Mouse (Mus musculus) Muller cell, postnatal 12 days (primary cell): ENCODE results near the gene Gm12830.

ENCODE experiments used
- DNase-seq: peaks from one replicate; pipeline ENCODE4 v3.0.0-alpha.2; 2015; ENCODE audit errors: inconsistent ontology term

The Gm12830 gene

DNA sequence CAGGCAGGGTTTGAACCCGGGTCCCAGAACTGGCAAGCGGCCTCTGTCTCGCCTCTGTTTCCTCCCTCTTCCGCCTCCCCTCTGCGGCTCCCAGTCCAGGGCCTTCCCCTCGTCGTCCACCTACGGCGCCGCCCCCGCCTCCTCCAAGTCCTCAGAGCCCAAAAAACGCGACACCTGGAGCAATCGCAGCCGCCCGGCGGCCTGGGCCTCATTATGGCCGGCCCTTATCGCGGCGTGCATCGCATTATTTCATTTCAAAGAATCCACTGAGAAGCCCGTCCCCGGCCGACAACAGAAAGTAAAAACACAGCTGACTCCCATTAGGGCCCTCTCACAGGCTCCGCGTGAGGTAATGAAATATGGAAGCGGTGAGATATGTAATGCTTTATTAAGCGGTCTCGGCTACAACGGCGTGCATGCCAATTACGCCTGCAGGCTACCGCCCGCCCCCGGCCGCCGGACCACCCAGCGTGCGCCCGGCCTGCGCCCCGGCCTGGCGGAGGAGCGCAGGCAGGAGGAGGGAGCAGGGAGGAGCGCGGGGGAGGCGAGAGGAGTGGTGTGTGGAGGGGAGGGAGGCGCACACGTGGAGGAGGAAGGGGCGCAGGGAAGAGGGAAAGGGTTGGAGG, at the start of gene Gm12830:
Gene Gm12830 (plus strand): TSS at position 156 of the 626 bp plus-strand sequence.
- peak; percentile 75 for DNase-seq

DNA sequence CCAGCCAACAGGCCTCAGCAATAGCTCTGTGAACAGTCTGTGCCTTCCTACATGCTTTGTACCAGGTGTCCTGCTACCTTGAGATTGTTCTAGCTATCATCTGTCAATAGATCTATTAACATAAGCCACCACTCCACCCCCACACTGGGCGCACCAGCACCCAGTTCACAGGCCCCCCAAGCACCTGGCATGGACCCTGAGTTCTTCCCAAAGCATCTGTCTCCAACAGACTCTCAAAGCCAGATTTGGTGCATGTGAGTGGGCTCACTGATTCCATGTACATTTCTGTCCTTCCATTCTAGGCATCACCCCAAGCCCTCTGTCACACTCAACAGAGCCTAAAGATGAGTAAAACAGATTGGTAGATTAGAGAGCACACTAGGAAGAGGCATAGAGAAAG, 48.2 kb upstream of the Gm12830 start:
- DNase-seq = no peak

DNA sequence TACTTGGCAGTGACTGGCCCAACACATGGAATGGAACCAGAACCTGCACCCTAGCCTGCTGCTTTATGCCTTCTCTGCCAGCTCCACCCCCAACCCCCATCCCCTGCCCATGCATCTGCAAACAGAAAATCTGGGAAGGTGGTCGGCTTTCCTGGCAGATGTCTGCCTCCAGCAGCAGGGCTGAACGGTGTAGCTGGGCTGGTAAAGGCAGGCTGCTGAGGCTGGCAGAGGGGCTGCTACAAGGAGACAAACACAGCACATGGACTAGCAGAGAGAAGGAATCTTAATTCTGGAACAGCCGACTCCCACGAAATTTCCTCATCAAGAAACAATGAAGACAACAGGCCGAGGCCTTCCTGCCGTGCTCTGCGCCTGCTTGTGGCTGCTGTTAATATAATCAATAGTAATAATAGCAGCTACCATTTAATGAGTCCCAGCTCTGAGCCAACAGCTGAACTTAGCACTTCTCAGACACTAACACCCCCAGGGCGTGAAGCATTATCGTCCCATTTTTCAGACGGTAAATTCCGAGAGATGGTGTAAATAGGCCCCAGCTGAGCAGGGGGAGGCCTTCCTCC, 43.8 kb upstream of the Gm12830 start:
- no peak for DNase-seq

DNA sequence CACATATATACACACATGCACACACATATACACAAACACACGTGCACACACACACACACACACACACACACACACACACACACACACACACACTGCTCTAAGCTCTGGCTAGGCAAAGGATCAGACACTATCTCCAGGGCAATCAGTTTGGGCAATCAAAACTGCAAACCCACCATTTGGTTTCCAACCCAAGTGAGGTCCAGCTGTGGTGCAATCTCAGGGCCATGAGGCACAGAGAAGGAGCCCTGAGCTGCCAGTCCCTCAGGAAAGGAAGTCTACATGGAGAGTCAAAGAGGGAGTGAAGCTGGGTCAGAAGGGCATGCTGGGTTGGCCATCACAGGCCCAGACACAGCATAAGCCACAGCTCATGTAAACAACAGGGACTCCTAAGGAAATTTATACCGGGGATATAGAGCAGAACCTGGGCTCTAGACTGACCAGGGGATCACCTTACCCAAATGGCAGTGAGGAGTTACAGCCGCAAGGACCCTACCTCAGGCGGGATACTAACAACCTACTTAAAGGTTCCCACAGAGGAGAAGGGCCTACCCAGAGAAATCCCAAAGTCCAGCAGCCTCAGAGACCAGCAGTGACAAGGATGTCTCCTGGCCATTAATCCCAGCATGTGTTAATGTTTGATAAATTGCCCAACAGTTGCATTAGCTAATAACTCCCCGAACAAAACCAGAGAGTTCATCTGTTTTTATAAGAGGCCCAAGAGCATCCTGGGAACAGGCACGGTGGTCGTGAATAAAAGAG, 42.6 kb upstream of the Gm12830 start:
- DNase-seq = no peak

DNA sequence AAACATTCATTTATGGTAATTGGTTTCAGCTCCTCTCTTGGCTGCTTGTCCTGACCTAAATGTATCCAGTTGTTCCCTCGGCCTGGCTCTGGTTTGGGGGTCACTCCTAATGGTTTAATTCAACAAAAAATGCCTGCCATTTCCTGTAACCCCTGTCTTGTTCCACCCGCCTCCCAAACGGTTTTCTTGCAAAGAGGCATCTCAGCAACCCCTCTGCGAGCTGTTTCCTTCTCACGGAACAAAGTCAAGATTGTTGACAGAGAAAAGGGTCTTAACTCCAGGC, 42.1 kb upstream of the Gm12830 start:
- DNase-seq = peak; percentile 43

DNA sequence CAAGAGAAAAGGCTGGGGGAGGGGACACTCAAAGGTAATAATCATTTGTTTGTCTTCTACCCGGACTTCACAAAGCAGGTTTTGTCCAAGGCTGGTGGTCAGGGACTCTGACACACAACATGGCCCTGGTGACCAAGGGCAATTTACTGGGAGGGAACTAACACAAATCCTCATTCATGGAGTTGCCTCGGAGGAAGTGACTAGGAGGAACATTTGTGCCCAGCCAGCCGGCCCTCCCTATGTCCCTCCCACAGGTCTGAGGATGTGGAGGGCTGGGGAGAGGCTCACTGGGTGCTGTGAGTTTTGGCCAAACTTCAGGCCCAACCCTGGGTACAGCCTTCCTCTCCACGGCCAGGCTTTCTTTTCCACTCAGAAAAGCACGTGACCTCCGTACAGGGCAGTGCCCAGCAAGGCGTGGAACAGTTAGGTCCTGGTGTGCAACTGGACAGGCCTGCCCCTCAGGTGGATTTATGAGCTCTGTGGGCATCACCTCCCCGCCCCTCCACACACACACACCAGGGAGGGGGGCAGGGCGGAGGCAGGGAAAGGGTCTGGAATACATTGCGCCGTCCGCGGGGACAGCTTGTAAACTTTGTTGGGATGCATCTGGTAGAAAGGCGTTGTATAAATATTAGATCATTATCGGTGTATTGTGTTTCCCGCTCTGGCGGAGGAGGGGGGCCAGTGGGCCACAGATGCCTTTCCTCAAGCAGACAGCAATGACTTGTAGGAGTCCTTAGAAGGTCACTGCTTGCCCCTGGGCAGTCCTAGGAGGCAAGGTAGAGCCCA, 41.6 kb upstream of the Gm12830 start:
- peak; percentile 50 for DNase-seq

DNA sequence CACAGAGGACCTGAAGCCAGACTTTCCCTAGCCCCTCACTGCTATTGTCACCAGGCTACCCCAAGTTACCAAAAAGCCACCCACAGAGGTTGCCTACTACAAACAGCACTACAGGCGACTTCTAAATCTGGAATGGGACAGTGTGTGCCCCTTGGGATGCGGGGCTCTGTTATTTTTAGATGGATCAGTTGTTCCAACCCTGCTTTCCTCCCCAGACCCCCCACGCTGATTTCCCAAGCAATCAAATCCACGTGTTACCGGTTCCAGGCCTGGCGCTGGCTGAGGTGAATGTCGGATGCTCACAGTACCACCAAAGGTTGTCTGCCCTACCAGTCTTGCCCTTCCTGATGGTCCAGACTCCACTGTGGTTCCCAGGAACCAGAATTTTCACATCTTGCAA, 38.7 kb upstream of the Gm12830 start:
- no peak for DNase-seq

DNA sequence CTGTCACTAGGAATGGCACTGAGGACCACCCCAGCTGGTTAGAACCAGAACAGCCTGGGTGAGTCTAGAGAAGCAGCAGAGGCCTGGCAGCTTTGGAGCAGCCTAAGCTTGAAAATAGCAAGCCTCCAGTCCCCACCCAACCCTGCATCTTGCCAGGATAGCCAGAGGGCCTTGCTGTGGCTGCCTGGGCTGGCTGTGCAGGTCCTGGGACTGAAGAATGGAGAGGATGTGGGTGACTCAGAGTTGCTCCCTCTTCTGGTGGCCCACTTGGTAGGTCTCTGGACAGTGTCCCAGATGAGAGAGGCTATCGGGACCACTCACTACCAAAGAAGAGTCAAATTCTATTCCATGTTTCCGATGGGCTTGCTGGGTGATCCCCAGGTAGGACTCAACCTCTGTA, 36.8 kb upstream of the Gm12830 start:
- peak; percentile 58 for DNase-seq

DNA sequence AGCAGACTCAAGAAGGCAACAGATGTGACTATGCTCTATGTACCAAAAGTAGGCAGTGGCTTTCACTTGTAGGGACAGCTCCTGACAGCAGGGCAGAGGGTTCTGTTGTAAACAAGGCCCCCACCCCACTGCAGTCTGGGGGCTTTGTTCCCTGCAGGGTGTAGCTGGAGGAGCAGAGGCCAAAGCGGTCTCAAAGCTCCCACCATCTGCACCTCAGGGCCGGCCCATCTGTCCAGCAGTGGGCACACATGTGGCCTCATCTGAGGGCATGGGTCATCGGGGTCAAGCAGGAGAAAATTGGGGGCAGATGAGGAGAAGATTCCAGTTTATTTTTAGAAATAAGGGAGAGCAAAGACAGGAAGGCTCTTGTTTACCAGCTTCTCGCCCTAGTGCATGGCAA, 32.7 kb upstream of the Gm12830 start:
- DNase-seq = no peak

DNA sequence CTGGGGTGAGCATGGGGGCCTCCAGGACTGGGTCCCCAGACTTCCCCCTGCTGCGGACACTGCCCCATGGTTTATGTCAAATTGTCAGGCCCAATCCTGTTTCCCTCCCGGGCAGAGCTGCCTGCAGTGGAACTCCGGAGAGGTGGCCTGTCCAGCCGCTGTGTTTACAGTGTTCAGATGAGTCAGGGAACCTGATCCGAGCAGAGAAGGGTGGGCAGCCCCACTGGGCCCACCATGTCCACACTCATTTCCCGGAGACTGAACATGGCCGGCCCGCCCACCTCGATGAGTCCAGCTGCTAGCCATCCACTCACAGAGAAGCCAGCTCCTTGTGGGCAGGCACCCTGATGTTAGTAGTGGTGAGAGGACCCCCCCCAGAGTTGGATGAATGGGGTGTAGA, 29.9 kb upstream of the Gm12830 start:
- DNase-seq = no peak

DNA sequence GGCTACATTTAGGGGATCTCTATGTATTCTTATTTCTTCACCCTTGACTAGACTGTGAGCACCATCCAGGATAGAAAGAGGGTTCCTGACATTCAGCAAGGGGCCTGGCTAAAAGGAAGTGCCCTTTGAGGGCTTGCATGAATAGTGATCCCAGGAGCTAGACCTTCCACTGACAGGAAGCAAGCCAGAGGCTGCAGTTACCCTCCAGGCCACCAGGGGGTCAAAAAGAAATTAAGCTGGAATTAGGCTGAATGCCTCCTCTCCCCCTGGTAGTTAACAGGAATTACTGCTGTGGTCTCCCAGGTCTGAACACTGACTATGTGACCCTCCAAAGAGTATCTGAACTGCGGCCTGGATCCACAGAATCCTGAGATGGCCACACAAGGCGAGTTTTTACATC, 27.7 kb upstream of the Gm12830 start:
- no peak for DNase-seq

DNA sequence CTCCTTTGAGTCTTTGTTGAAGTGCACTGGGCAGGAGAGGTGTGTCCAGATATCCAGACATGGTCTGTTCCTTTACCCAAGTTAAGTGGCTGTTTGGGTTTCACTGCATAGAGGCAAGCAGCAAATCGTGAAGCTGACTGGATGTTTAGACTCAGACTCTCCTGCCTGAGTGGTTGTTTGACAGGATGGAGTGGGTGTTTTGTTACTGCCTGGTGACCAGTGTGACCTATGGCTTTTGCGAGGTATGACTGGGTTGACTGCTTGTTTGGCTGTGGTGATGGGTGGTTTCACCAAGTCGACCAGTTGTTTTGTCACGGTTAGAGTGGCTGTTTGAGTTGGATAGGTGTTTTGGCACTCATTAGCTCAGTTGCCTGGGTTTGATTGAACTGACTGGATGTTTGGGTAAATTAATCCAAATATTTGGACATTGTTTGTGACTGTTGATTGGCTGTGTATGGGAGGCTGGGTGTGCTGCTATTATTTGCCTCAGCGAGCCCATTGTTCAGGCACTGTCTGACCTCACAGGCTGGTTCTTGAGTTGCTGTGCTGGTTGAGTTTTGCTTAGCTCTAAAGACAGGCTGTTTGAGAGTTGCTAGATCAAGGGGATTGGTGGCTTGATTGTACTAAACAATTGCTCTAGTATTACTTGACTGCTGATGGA, 24.1 kb upstream of the Gm12830 start:
- peak; percentile 55 for DNase-seq

DNA sequence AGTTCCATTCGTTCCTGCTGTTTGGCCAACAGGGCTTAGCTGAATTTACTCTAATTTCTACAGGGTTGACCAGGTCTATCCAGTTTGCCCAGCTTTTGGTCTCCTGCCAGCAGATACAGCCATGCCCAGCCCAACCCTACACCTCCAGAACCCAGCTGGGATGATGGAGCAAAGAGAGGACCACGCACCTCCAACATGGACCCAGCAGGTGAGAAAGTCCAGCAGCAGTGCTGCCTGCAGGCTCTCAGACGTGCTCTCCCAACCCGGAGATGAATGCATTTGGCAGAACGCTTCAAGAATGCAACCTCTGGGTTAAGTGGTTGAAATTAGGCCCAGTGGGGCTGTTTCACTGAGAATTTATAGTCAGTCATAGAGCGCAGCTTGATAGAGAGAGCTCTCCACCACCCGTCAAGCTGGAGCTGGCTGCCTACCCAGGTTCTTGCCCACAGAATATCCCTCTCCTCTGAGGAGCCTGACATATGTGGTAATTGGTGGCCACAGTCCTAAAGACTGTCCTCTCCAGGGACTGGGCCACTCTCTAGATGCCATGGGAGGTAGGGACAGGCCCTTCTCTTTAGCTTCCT, 23.4 kb upstream of the Gm12830 start:
- peak; percentile 24 for DNase-seq

DNA sequence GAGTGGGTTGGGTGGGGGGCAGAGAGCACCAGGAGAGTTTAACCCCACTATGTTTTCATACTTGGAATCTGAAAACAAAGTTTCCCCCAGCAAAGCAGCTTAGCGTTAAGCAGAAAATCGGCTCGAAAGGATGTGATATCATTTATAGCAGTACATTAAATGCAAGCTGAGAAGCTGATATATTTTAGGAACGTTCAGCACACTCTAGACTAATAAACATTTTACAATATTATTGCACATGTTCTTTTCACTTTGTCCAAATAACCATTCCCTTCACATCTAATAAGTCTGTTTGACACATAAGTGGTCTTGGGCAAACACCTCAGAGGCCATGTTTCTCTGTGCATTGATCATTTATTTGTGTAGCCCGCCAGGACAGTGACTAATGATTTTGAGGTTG, 17.4 kb upstream of the Gm12830 start:
- no peak for DNase-seq

DNA sequence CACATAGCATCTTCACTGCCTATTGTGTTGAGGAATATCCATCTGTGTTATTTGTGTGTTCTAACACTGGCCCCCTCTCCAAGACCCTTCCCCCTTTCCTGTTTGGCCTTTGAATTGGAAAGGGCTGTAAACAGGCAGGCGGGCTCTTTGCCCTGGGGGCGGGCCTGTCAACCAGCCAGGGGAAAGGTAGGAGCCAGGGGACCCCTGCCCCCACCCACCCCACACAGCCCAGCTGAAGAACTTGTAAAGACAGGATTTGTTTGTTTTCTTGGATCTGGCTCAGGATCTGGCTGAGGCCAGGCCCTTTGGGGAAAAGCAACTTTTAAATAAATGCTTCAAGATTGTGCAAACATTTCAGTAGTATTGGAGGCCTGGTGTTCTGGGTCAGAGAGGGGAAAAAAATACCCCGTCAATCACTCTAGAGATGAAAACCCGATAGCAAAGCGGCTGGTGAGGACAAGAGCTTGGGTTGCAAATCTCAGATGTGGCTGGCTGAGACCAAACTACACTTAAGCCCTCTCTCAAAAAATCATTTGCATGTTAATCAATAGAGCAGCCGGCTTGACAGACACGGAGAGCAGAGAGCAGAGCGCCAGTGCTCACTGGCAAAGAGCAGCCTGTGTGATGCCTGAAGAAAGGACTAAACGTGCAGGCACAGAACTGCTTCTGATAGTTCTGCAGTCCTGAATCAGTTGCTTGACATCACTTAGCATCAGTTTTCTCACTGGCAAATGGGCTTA, 2.4 kb upstream of the Gm12830 start:
- DNase-seq = no peak

DNA sequence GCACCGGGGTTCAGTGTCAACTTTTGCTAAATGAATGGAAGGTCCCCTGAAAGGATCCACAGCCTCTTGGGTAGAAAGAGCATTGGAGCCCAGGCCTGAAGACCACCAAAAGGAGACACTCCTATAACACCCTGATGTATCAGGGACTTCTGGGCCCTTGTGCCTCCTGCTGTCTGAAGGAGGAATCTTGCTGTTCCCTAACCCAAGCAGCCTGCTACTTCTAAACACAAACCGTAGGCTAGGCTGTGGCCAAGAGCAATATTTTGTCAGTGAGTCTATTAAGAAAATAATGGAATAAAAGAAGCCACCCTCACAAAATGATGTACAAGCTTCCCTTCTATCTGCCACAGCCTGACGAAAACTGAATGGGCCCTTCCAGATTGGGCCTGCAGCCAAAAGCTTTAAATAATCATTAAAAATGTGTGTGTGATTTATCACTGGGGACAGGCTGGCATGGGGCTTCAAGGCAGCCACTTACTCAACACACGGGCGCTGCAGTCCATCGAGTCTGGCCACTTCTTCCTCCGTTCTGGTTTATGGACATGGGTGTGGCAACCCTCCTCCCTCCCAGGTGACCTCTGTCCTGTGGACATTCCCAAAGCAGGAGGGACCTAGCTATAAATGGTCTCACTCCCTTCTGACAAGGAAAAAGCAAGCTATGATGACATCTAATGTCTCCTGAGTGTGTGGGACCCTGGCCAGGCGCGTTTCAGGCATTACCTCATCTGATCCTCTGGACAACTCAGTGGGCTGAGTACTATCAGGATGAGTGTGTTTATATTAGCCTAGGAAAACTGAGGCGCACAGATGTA, 13.5 kb downstream of the Gm12830 start:
- no peak for DNase-seq

DNA sequence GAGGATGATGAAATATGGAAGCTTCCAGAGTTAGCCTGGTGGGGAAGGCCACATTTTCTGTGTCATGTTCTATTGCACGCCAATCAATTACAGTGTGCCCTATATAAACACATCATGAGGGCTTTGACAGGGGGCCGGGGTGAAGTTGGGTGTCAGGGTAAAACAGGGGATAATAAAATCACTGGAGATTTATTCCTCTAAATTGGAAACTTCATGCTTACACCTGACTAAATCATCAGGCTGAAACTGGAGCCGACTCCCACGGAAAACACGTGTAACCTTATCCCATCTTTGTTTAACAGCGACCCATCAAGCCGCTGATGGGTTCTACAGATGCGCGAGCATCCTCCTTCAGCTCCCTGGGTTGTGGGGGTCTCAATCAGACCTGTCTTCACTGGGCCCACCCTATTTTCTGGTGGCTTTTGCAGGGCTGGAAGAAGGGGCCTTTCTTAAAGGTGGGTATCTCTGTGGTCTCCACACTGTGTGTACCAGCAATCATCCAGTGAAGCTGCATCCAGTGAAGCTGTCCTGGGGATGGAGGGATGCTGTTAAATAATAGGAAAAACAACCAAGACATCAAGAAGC, 19.9 kb downstream of the Gm12830 start:
- DNase-seq = no peak

DNA sequence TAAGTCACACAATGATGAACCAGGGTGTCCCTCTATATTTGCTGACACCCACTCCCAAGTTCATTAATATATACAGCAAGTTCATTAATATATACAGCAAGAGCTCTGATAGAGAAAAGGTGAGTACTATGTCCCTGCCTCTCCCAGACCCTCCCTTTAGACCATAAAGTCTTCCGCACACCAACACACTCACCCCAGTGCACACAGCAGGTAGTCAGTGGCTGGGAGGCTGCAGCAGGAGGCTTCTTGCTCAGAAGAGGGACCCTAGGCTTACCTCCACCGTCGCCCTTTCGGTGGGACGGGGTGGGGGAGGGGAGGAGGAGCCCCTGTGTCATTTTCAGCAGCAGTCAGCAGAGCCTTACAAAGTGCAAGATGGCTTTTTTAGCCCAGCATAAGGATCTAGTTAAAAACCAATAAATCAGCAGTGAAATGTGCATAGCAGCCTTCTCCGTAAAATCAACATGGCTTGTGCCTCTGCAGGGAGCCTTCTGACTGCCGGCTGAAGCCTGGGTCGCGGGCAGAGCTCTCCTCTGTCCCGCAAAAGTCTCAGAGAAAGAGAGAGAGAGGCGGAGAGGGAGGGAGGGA, 20.9 kb downstream of the Gm12830 start:
- no peak for DNase-seq

DNA sequence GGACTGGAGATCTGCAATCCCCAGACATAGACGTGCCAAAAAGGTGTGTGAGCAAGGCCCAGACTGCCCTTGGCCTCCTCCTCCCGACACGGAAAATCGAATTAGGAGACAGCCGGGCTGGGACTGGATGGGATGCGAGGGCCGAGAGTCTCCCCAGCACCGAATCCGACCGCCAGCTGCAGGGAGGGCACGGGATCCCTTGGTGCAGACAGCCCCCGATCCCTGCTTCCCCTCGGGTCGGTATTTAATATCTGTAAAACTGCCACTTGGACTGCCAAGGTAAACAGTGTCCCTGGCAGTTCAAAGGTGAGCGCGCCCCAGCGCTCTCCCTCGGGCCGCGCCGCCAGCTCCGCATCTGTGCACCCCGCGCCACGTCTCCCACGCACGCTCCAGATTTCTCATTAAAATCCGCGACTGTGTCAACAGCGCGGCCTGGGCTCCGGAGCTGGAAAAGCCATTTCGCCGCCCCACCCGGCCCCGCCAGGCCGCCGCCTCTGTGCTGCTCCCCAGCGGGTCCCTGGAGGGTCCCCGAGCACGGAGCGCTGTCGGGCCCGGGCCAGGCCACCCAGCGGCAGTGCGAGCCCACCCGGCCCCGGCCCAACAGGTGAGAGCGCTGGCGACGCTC, 21.7 kb downstream of the Gm12830 start:
- DNase-seq = no peak
